Mouse (Mus musculus): Measurements from ENCODE around the gene Mybph. TPM values are rescaled to one million over a fixed set of nuclear protein-coding genes. Genes with fewer than 3 reads are reported as not detected.

Gene Mybph
- polyA plus RNA-seq, 1 experiment from 2014 or later = 0.34 TPM

GRCm38 (mm10) chr1:134217028-134217481 lies 23.8 kb downstream of the Mybph start:
- 72% methylated on average over 12 of the region's 12 CpGs for WGBS
- Histone ChIP-seq H3K27me3 (peaks cover 32% of the 10 kb centered on the region), H3K27ac (no peak overlapping the region), H3K4me3 (replicated peaks) (no peak overlapping the region), H3K4me1 (peaks cover 20% of the 10 kb centered on the region), H3K36me3 (replicated peaks) (no peaks in the 10 kb centered on the region), H3K4me2 (no peak overlapping the region), H3K9ac (no peak overlapping the region), H3K9me3 (no peaks in the 10 kb centered on the region)
- no peak for ATAC-seq (ENCODE audit: low FRiP score)

GRCm38 (mm10) chr1:134217942-134218341 lies 24.7 kb downstream of the Mybph start:
- Histone ChIP-seq H3K27me3 (peaks cover 25% of the 10 kb centered on the region), H3K27ac (no peak overlapping the region), H3K4me1 (peaks cover 19% of the 10 kb centered on the region), H3K36me3 (replicated peaks) (no peaks in the 10 kb centered on the region), H3K4me2 (no peak overlapping the region), H3K9me3 (no peaks in the 10 kb centered on the region), H3K4me3 (replicated peaks) (no peak overlapping the region), H3K9ac (no peak overlapping the region)
- 76% methylated on average over 3 of the region's 3 CpGs for WGBS
- no peak for ATAC-seq (ENCODE audit: low FRiP score)

- peaks cover 19% of the 10 kb centered on the region for H3K4me1 ChIP-seq
- ATAC-seq (ENCODE audit: low FRiP score) = no peak
- H3K4me3 ChIP-seq (replicated peaks) = no peak overlapping the region
- no peak overlapping the region for H3K9ac ChIP-seq
- no peak overlapping the region for H3K4me2 ChIP-seq
- H3K36me3 ChIP-seq (replicated peaks) = no peaks in the 10 kb centered on the region
- no peaks in the 10 kb centered on the region for H3K9me3 ChIP-seq
- H3K27me3 ChIP-seq = peaks cover 12% of the 10 kb centered on the region; the same call in 1 of the 2 replicates
- WGBS = 80% methylated on average over 5 of the region's 5 CpGs
- no peak overlapping the region for H3K27ac ChIP-seq
Observed at GRCm38 (mm10) chr1:134219608-134220007, 26.4 kb downstream of the Mybph start.

- H3K4me1 ChIP-seq = peaks cover 11% of the 10 kb centered on the region
- no peak overlapping the region for H3K4me3 ChIP-seq (replicated peaks)
- H3K4me2 ChIP-seq = no peak overlapping the region
- 97% methylated on average over 1 of the region's 1 CpGs for WGBS
- H3K9ac ChIP-seq = no peak overlapping the region
- H3K27me3 ChIP-seq = peaks cover 10% of the 10 kb centered on the region; the same call in 1 of the 2 replicates
- no peaks in the 10 kb centered on the region for H3K9me3 ChIP-seq
- ATAC-seq (ENCODE audit: low FRiP score) = no peak
- no peaks in the 10 kb centered on the region for H3K36me3 ChIP-seq (replicated peaks)
- H3K27ac ChIP-seq = no peak overlapping the region
Observed at GRCm38 (mm10) chr1:134221172-134221571, 27.9 kb downstream of the Mybph start.

- no peak overlapping the region for H3K4me2 ChIP-seq
- H3K4me1 ChIP-seq = no peaks in the 10 kb centered on the region
- no peak overlapping the region for H3K9ac ChIP-seq
- no peaks in the 10 kb centered on the region for H3K36me3 ChIP-seq (replicated peaks)
- H3K9me3 ChIP-seq = no peaks in the 10 kb centered on the region
- WGBS = 64% methylated on average over 8 of the region's 8 CpGs
- H3K27me3 ChIP-seq = peaks cover 7% of the 10 kb centered on the region; the same call in 1 of the 2 replicates
- no peak for ATAC-seq (ENCODE audit: low FRiP score)
- H3K4me3 ChIP-seq (replicated peaks) = no peak overlapping the region
- no peak overlapping the region for H3K27ac ChIP-seq
Observed at GRCm38 (mm10) chr1:134222122-134223055, 29.1 kb downstream of the Mybph start.

- Histone ChIP-seq H3K36me3 (replicated peaks) (no peaks in the 10 kb centered on the region), H3K4me3 (replicated peaks) (no peak overlapping the region), H3K27me3 (peaks cover 7% of the 10 kb centered on the region; the same call in 1 of the 2 replicates), H3K4me2 (no peak overlapping the region), H3K27ac (no peak overlapping the region), H3K9me3 (no peaks in the 10 kb centered on the region), H3K9ac (no peak overlapping the region), H3K4me1 (no peaks in the 10 kb centered on the region)
- ATAC-seq (ENCODE audit: low FRiP score) = no peak
- 88% methylated on average over 12 of the region's 12 CpGs for WGBS
Observed at GRCm38 (mm10) chr1:134224649-134225227, 31.5 kb downstream of the Mybph start.

GRCm38 (mm10) chr1:134225375-134225774 lies 32.1 kb downstream of the Mybph start:
- Histone ChIP-seq H3K4me1 (no peaks in the 10 kb centered on the region), H3K36me3 (replicated peaks) (no peaks in the 10 kb centered on the region), H3K27ac (no peak overlapping the region), H3K4me3 (replicated peaks) (no peak overlapping the region), H3K9me3 (no peaks in the 10 kb centered on the region), H3K9ac (no peak overlapping the region), H3K4me2 (no peak overlapping the region), H3K27me3 (peaks cover 7% of the 10 kb centered on the region; the same call in 1 of the 2 replicates)
- WGBS = 91% methylated on average over 5 of the region's 5 CpGs
- no peak for ATAC-seq (ENCODE audit: low FRiP score)

GRCm38 (mm10) chr1:134226739-134227138 lies 33.5 kb downstream of the Mybph start:
- no peak for ATAC-seq (ENCODE audit: low FRiP score)
- Histone ChIP-seq H3K9me3 (no peaks in the 10 kb centered on the region), H3K9ac (no peak overlapping the region), H3K27me3 (peaks cover 9% of the 10 kb centered on the region; the same call in 1 of the 2 replicates), H3K27ac (no peak overlapping the region), H3K4me2 (no peak overlapping the region), H3K4me3 (replicated peaks) (no peak overlapping the region), H3K4me1 (no peaks in the 10 kb centered on the region), H3K36me3 (replicated peaks) (no peaks in the 10 kb centered on the region)
- whole genome bisulfite sequencing = 78% methylated on average over 8 of the region's 8 CpGs

- Histone ChIP-seq H3K9me3 (no peaks in the 10 kb centered on the region), H3K9ac (no peak overlapping the region), H3K27me3 (peaks cover 32% of the 10 kb centered on the region), H3K4me3 (replicated peaks) (no peak overlapping the region), H3K27ac (no peak overlapping the region), H3K4me2 (no peak overlapping the region), H3K4me1 (peaks cover 23% of the 10 kb centered on the region), H3K36me3 (replicated peaks) (no peaks in the 10 kb centered on the region)
- 67% methylated on average over 5 of the region's 5 CpGs for WGBS
- ATAC-seq (ENCODE audit: low FRiP score) = no peak
Observed at GRCm38 (mm10) chr1:134229806-134230575, 36.7 kb downstream of the Mybph start.

GRCm38 (mm10) chr1:134230638-134231228 lies 37.5 kb downstream of the Mybph start:
- Histone ChIP-seq H3K9ac (no peak overlapping the region), H3K27me3 (peaks cover 39% of the 10 kb centered on the region)
- WGBS = 87% methylated on average over 10 of the region's 10 CpGs

GRCm38 (mm10) chr1:134231270-134231669 lies 38.0 kb downstream of the Mybph start:
- Histone ChIP-seq H3K27me3 (peaks cover 44% of the 10 kb centered on the region), H3K36me3 (replicated peaks) (no peaks in the 10 kb centered on the region)
- no peak for ATAC-seq (ENCODE audit: low FRiP score)

More at GRCm38 (mm10) chr1:134230638-134231228, 37.5 kb downstream of the Mybph start:
- Histone ChIP-seq H3K4me3 (replicated peaks) (no peak overlapping the region), H3K9me3 (no peaks in the 10 kb centered on the region), H3K4me1 (peaks cover 31% of the 10 kb centered on the region), H3K36me3 (replicated peaks) (no peaks in the 10 kb centered on the region), H3K4me2 (no peak overlapping the region), H3K27ac (no peak overlapping the region)
- ATAC-seq (ENCODE audit: low FRiP score) = no peak

GRCm38 (mm10) chr1:134231681-134232080 lies 38.4 kb downstream of the Mybph start:
- Histone ChIP-seq H3K9me3 (no peaks in the 10 kb centered on the region), H3K36me3 (replicated peaks) (no peaks in the 10 kb centered on the region), H3K4me3 (replicated peaks) (no peak overlapping the region), H3K9ac (no peak overlapping the region), H3K4me2 (no peak overlapping the region), H3K4me1 (peaks cover 32% of the 10 kb centered on the region), H3K27ac (no peak overlapping the region), H3K27me3 (peaks cover 48% of the 10 kb centered on the region)
- 88% methylated on average over 3 of the region's 3 CpGs for WGBS
- ATAC-seq (ENCODE audit: low FRiP score) = no peak

More at GRCm38 (mm10) chr1:134231270-134231669, 38.0 kb downstream of the Mybph start:
- Histone ChIP-seq H3K4me2 (no peak overlapping the region), H3K27ac (no peak overlapping the region), H3K4me3 (replicated peaks) (no peak overlapping the region), H3K9ac (no peak overlapping the region), H3K4me1 (peaks cover 32% of the 10 kb centered on the region), H3K9me3 (no peaks in the 10 kb centered on the region)
- WGBS = 75% methylated on average over 3 of the region's 3 CpGs

Measured in forebrain, embryonic 12.5 days (tissue).